ENCODE assay signal across 1 mouse cellular context in genomic region chr1:191299215-191299942, GRCm38 (mm10).
TF ChIP-seq lines count a peak whose summit lies in the region.

No protein-coding gene starts in this region.

TF ChIP-seq in CH12.LX, 34 proteins besides CTCF, POLR2A, EP300 and RAD21 (continued from another document):
- TF ChIP-seq CHD2 (IDR thresholded peaks at IDR 0.05; ENCODE audit: low read length) = peak; percentile 55; the same call in 1 of the 2 replicates
- no peak for TF ChIP-seq GABPA (IDR thresholded peaks at IDR 0.05; ENCODE audit: insufficient replicate concordance, low read depth, low read length)
- no peak; the same call in none of the 2 replicates for TF ChIP-seq SIN3A (IDR thresholded peaks at IDR 0.05; ENCODE audit: low read length)
- peak; percentile 88 for TF ChIP-seq TCF12 (IDR thresholded peaks at IDR 0.05; ENCODE audit: low read depth, low read length)
- peak; percentile 73; the same call in 1 of the 2 replicates for TF ChIP-seq MYC (IDR thresholded peaks at IDR 0.05; ENCODE audit: low read depth, low read length)
- TF ChIP-seq USF1 (IDR thresholded peaks at IDR 0.05; ENCODE audit: low read depth, low read length) = no peak
- TF ChIP-seq JUN (IDR thresholded peaks at IDR 0.05; ENCODE audit: insufficient read depth, low read depth, low read length) = no peak
- TF ChIP-seq ZKSCAN1 (IDR thresholded peaks at IDR 0.05; ENCODE audit: borderline replicate concordance, low read depth, low read length) = no peak
- no peak for TF ChIP-seq UBTF (IDR thresholded peaks at IDR 0.05; ENCODE audit: low read depth, low read length)
- no peak for TF ChIP-seq PAX5 (IDR thresholded peaks at IDR 0.05; ENCODE audit: low read length)
- peak; percentile 52; the same call in 1 of the 2 replicates for TF ChIP-seq MAFK (IDR thresholded peaks at IDR 0.05; ENCODE audit: insufficient replicate concordance, low read length)
- peak; percentile 32; the same call in 1 of the 2 replicates for TF ChIP-seq NRF1 (IDR thresholded peaks at IDR 0.05; ENCODE audit: low read depth, low read length)
- 0 out of 2 replicates have a peak, but pooled peaks have one; percentile 29 for TF ChIP-seq E2F4 (IDR thresholded peaks at IDR 0.05; ENCODE audit: insufficient replicate concordance, low read depth, low read length)
- peak; percentile 57 for TF ChIP-seq NELFE (IDR thresholded peaks at IDR 0.05; ENCODE audit: low read depth, low read length)
- no peak for TF ChIP-seq POLR2AphosphoS2 (IDR thresholded peaks at IDR 0.05; ENCODE audit: low read depth, low read length)
- TF ChIP-seq USF2 (conservative IDR thresholded peaks at IDR 0.05; ENCODE audit: low read depth, low read length) = no peak
- TF ChIP-seq ZMIZ1 (IDR thresholded peaks at IDR 0.05; ENCODE audit: low read depth, low read length) = no peak
- TF ChIP-seq MXI1 (IDR thresholded peaks at IDR 0.05; ENCODE audit: low read depth, low read length) = peak; percentile 63; the same call in 1 of the 2 replicates
- TF ChIP-seq HCFC1 (IDR thresholded peaks at IDR 0.05; ENCODE audit: low read depth, low read length) = no peak
- TF ChIP-seq SMC3 (IDR thresholded peaks at IDR 0.05; ENCODE audit: low read depth, low read length) = peak; percentile 76
- peak; percentile 48; the same call in 1 of the 2 replicates for TF ChIP-seq ELF1 (IDR thresholded peaks at IDR 0.05; ENCODE audit: low read depth, low read length)
- peak; percentile 65; the same call in 1 of the 2 replicates for TF ChIP-seq BHLHE40 (IDR thresholded peaks at IDR 0.05; ENCODE audit: low read depth, low read length)
- peak; percentile 57 for TF ChIP-seq MAZ (IDR thresholded peaks at IDR 0.05; ENCODE audit: low read depth, low read length)
- TF ChIP-seq ETS1 (conservative IDR thresholded peaks at IDR 0.05; ENCODE audit: low read depth, low read length) = peak; percentile 61
- peak; percentile 72 for TF ChIP-seq MAX (IDR thresholded peaks at IDR 0.05; ENCODE audit: low read length)
- peak; percentile 66; the same call in 1 of the 2 replicates for TF ChIP-seq RCOR1 (conservative IDR thresholded peaks at IDR 0.05; ENCODE audit: low read depth, low read length)
- TF ChIP-seq ZNF384 (IDR thresholded peaks at IDR 0.05; ENCODE audit: low read depth, low read length) = no peak
- TF ChIP-seq KAT2A (IDR thresholded peaks at IDR 0.05; ENCODE audit: insufficient replicate concordance, low read length) = no peak
- TF ChIP-seq ZC3H11A (IDR thresholded peaks at IDR 0.05; ENCODE audit: low read depth, low read length) = peak; percentile 34
- no peak for TF ChIP-seq TBP (conservative IDR thresholded peaks at IDR 0.05; ENCODE audit: low read depth, low read length)
- TF ChIP-seq JUND (conservative IDR thresholded peaks at IDR 0.05; ENCODE audit: low read depth, low read length) = peak; percentile 60; the same call in 1 of the 2 replicates
- peak; percentile 91 for TF ChIP-seq IRF4 (IDR thresholded peaks at IDR 0.05; ENCODE audit: low read depth, low read length)
- TF ChIP-seq CHD1 (IDR thresholded peaks at IDR 0.05; ENCODE audit: low read depth, low read length) = no peak
